ENCODE assay signal across 8 mouse cellular contexts in genomic region chr9:77910270-77911240, GRCm38 (mm10). TPM values are rescaled to one million over a fixed set of nuclear protein-coding genes. Genes with fewer than 3 reads are reported as not detected.
DNase-seq lines count a peak whose midpoint lies in the region; ATAC-seq lines count a peak whose summit lies in the region.

No protein-coding gene starts in this region.

- DNase-seq in 3134 (ENCODE audit: extremely low read depth, insufficient read length, low spot score), result peak; percentile 96
- peak; percentile 98 to 99 for DNase-seq in adrenal gland, postnatal 36 days
- peak; percentile 94 to 98 for DNase-seq in heart, adult 18-20 months
- DNase-seq in kidney, adult 18-20 months, result peak; percentile 96
- DNase-seq in limb, embryonic 10.5 days (ENCODE audit: low spot score), result peak; percentile 95
- DNase-seq in skeletal muscle tissue, adult 2 months (ENCODE audit: low read depth, low spot score), result peak; percentile 86

- no peaks in the 10 kb centered on the region for H3K9me3 ChIP-seq in embryonic facial prominence, embryonic 12.5 days
- H3K9me3 ChIP-seq in limb, embryonic 10.5 days (replicated peaks), result no peaks in the 10 kb centered on the region
- H3K9me3 ChIP-seq in midbrain, embryonic 12.5 days, result no peaks in the 10 kb centered on the region

- H3K27ac ChIP-seq in embryonic facial prominence, embryonic 12.5 days, result peak overlapping the region; percentile 91
- H3K27ac ChIP-seq in limb, embryonic 10.5 days, result peak overlapping the region; percentile 95
- H3K27ac ChIP-seq in midbrain, embryonic 12.5 days (replicated peaks), result peak overlapping the region; percentile 91

- peaks cover 7% of the 10 kb centered on the region for H3K4me1 ChIP-seq in embryonic facial prominence, embryonic 12.5 days
- H3K4me1 ChIP-seq in limb, embryonic 10.5 days, result peaks cover 26% of the 10 kb centered on the region
- H3K4me1 ChIP-seq in midbrain, embryonic 12.5 days, result peaks cover 18% of the 10 kb centered on the region

- peak; percentile 99 for ATAC-seq in embryonic facial prominence, embryonic 12.5 days (ENCODE audit: insufficient number of reproducible peaks, insufficient read depth, low FRiP score, low TSS enrichment)
- ATAC-seq in midbrain, embryonic 12.5 days (ENCODE audit: low FRiP score, low read depth), result peak; percentile 97

- under 1% methylated on average over 64 of the region's 68 CpGs for WGBS in embryonic facial prominence, embryonic 12.5 days
- WGBS in limb, embryonic 10.5 days, result under 1% methylated on average over 67 of the region's 68 CpGs
- WGBS in midbrain, embryonic 12.5 days, result under 1% methylated on average over 58 of the region's 68 CpGs

- no peaks in the 10 kb centered on the region for H3K36me3 ChIP-seq in embryonic facial prominence, embryonic 12.5 days
- H3K36me3 ChIP-seq in limb, embryonic 10.5 days, result no peaks in the 10 kb centered on the region
- no peaks in the 10 kb centered on the region for H3K36me3 ChIP-seq in midbrain, embryonic 12.5 days

- H3K4me2 ChIP-seq in embryonic facial prominence, embryonic 12.5 days (replicated peaks), result peak overlapping the region; percentile 60
- H3K4me2 ChIP-seq in midbrain, embryonic 12.5 days (replicated peaks), result peak overlapping the region; percentile 65

- H3K9ac ChIP-seq in embryonic facial prominence, embryonic 12.5 days, result peak overlapping the region; percentile 70
- peak overlapping the region; percentile 74 for H3K9ac ChIP-seq in midbrain, embryonic 12.5 days (replicated peaks)

- H3K4me3 ChIP-seq in embryonic facial prominence, embryonic 12.5 days, result peak overlapping the region; percentile 57
- peak overlapping the region; percentile 61 for H3K4me3 ChIP-seq in limb, embryonic 10.5 days
- peak overlapping the region; percentile 71 for H3K4me3 ChIP-seq in midbrain, embryonic 12.5 days

- no peaks in the 10 kb centered on the region for H3K27me3 ChIP-seq in embryonic facial prominence, embryonic 12.5 days
- no peaks in the 10 kb centered on the region for H3K27me3 ChIP-seq in limb, embryonic 10.5 days (ENCODE audit: low read depth, poor library complexity, severe bottlenecking)
- no peaks in the 10 kb centered on the region; the same call in 1 of the 2 replicates for H3K27me3 ChIP-seq in midbrain, embryonic 12.5 days

RNA-seq across cellular contexts. Expression of gene Elovl5, which starts 6.6 kb away (rescaled TPM):
- 100 to 1,000 TPM; 613 to 759 TPM for total RNA-seq in adrenal gland, postnatal 36 days (2021)
- 74.7 and 76.7 TPM in 2 replicates for polyA plus RNA-seq in embryonic facial prominence, embryonic 12.5 days (2016; fragmentation: Nextera tagmentation; extraction: Ambion mirVana)
- total RNA-seq in heart, adult 18-20 months (2021), result 10 to 100 TPM; 37.3 to 39.0 TPM
- 91.1 and 92.8 TPM in 2 replicates for polyA plus RNA-seq in limb, embryonic 10.5 days (2016; fragmentation: Nextera tagmentation; extraction: Ambion mirVana)
- 67.0 and 69.3 TPM in 2 replicates for polyA plus RNA-seq in midbrain, embryonic 12.5 days (2016; fragmentation: Nextera tagmentation; extraction: Ambion mirVana)

Comparison
In these comparisons a context has a peak if more than half of its experiments do, and no peak if none do; other contexts are left out.
1. Peak in every context shown above with its lines: DNase-seq, ATAC-seq, H3K4me3 ChIP-seq and H3K27ac ChIP-seq.